In the genomic region with DNA sequence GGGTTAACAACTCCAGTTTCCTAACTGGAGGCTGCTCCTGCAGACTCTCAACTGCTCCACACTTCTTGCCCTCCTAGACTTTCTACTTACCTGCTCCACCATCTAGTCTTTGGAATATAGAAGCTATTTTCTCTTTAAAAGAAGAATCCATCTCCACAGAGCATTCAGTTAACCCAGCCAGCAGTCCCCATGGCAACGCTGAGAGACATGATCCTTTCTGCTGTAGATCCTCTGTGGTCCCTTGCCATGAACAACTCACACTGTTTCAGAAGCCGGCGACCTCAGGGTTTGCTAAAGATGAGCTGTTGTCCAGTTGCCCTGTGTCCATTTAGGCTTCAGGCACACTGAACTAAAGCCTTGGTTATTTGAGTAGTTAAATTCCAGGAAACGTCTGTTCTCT, we compare ENCODE assay signal across 27 mouse cellular contexts. TPM values are rescaled to one million over a fixed set of nuclear protein-coding genes. Genes with fewer than 3 reads are reported as not detected.
DNase-seq lines count a peak whose midpoint lies in the region; TF ChIP-seq lines count a peak whose summit lies in the region.
"Had no signal": no experiment of that assay in that cellular context is flagged by ENCODE, and none has a peak within 500 bp of the region (broad histone marks: within the 10 kb centered on the region; RNA-seq: fewer than 3 reads in every experiment).

No protein-coding gene starts in this region.

- no peak for TF ChIP-seq POLR2A in testis, adult 2 months (IDR thresholded peaks at IDR 0.05; ENCODE audit: control insufficient read depth, low read depth, low read length)

- peak; percentile 23 to 43 for DNase-seq in frontal cortex, postnatal 36 days (ENCODE audit: low spot score in 2 of 2)
- DNase-seq in frontal cortex, postnatal 10 days (ENCODE audit: low spot score in 2 of 2): no peak
- DNase-seq in layer of hippocampus, adult 2 months (ENCODE audit: low spot score in 2 of 2): no peak
- no peak for DNase-seq in layer of hippocampus, postnatal 14 days (ENCODE audit: low spot score in 2 of 2)
- DNase-seq in testis, postnatal 10 days (ENCODE audit: low spot score): no peak
- no peak for DNase-seq in ovary, adult 18-20 months (ENCODE audit: low spot score)
- DNase-seq: adrenal gland, postnatal 25 days; B cell, adult 2 months; cerebellum, adult 18-20 months; cerebellum, postnatal 10 days; heart, postnatal 36 days; kidney, adult 18-20 months; kidney, postnatal 25 days; right cerebral cortex, postnatal 25 days; thymus, adult 18-20 months; thymus, postnatal 25 days had no signal

- H3K4me3 ChIP-seq in layer of hippocampus, adult 2 months: no peak overlapping the region
- H3K4me3 ChIP-seq in testis, adult 2 months (ENCODE audit: control insufficient read depth, low read depth, low read length): peak overlapping the region; percentile 64
- H3K4me3 ChIP-seq: embryonic facial prominence, embryonic 10.5 days; embryonic facial prominence, embryonic 15.5 days; hindbrain, embryonic 13.5 days; kidney, embryonic 15.5 days; limb, embryonic 12.5 days; lung, embryonic 15.5 days; midbrain, embryonic 10.5 days; myocyte; neural tube, embryonic 12.5 days; stomach, embryonic 15.5 days had no signal

- no peaks in the 10 kb centered on the region for H3K27me3 ChIP-seq in testis, adult 2 months (ENCODE audit: control insufficient read depth, insufficient read depth, low read length)
- H3K27me3 ChIP-seq: embryonic facial prominence, embryonic 15.5 days; hindbrain, embryonic 13.5 days; kidney, embryonic 15.5 days; limb, embryonic 12.5 days; lung, embryonic 15.5 days; neural tube, embryonic 12.5 days; stomach, embryonic 15.5 days had no signal

- no peak for TF ChIP-seq CTCF in layer of hippocampus, adult 2 months (conservative IDR thresholded peaks at IDR 0.05)
- TF ChIP-seq CTCF in testis, adult 2 months (IDR thresholded peaks at IDR 0.05; ENCODE audit: control insufficient read depth, insufficient read depth, insufficient replicate concordance, low read depth, low read length): no peak

- H3K4me1 ChIP-seq in testis, adult 2 months (ENCODE audit: control insufficient read depth, insufficient read depth, low read length): no peaks in the 10 kb centered on the region
- H3K4me1 ChIP-seq: embryonic facial prominence, embryonic 10.5 days; embryonic facial prominence, embryonic 15.5 days; hindbrain, embryonic 13.5 days; kidney, embryonic 15.5 days; limb, embryonic 12.5 days; lung, embryonic 15.5 days; midbrain, embryonic 10.5 days; neural tube, embryonic 12.5 days; stomach, embryonic 15.5 days had no signal

- no peaks in the 10 kb centered on the region for H3K36me3 ChIP-seq in testis, adult 2 months (ENCODE audit: control insufficient read depth, insufficient read depth, low read length)
- H3K36me3 ChIP-seq: embryonic facial prominence, embryonic 10.5 days; embryonic facial prominence, embryonic 15.5 days; hindbrain, embryonic 13.5 days; kidney, embryonic 15.5 days; limb, embryonic 12.5 days; lung, embryonic 15.5 days; midbrain, embryonic 10.5 days; neural tube, embryonic 12.5 days; stomach, embryonic 15.5 days had no signal

- H3K27ac ChIP-seq in layer of hippocampus, adult 2 months: peak overlapping the region; percentile 94
- no peak overlapping the region for H3K27ac ChIP-seq in testis, adult 2 months (ENCODE audit: control insufficient read depth, insufficient read depth, low read depth, low read length)
- H3K27ac ChIP-seq: embryonic facial prominence, embryonic 10.5 days; embryonic facial prominence, embryonic 15.5 days; kidney, embryonic 15.5 days; limb, embryonic 12.5 days; lung, embryonic 15.5 days; midbrain, embryonic 10.5 days; neural tube, embryonic 12.5 days; stomach, embryonic 15.5 days had no signal

RNA-seq across cellular contexts. Expression of gene Atp1b1, which starts 17.7 kb away (rescaled TPM):
- total RNA-seq in layer of hippocampus, adult 2 months (2021): 1,000 to 10,000 TPM; 1,930 to 2,057 TPM
- 1,000 to 10,000 TPM; 1,876 to 1,908 TPM for total RNA-seq in layer of hippocampus, postnatal 14 days (2021)
- 11.9 and 15.8 TPM in 2 replicates for polyA plus RNA-seq in testis, adult 2 months (2012; rRNA removed)

Comparison
In these comparisons a context has a peak if more than half of its experiments do, and no peak if none do; other contexts are left out.
1. DNase-seq: peak in frontal cortex, postnatal 36 days (2 of 2); none in frontal cortex, postnatal 10 days (0 of 2), layer of hippocampus, adult 2 months (0 of 2), layer of hippocampus, postnatal 14 days (0 of 2), testis, postnatal 10 days (single experiment) and ovary, adult 18-20 months (single experiment).